ENCODE assay signal across 9 mouse cellular contexts in genomic region chr6:67077477-67077876, GRCm38 (mm10). TPM values are rescaled to one million over a fixed set of nuclear protein-coding genes. Genes with fewer than 3 reads are reported as not detected.
DNase-seq lines count a peak whose midpoint lies in the region; ATAC-seq and TF ChIP-seq lines count a peak whose summit lies in the region.
"Had no signal": no experiment of that assay in that cellular context is flagged by ENCODE, and none has a peak within 500 bp of the region (broad histone marks: within the 10 kb centered on the region; RNA-seq: fewer than 3 reads in every experiment).

No protein-coding gene starts in this region.

- H3K4me1 ChIP-seq in intestine, embryonic 16.5 days (ENCODE audit: control insufficient read depth, insufficient read depth, low read length): peaks cover 3% of the 10 kb centered on the region; the same call in 1 of the 2 replicates
- no peaks in the 10 kb centered on the region; the same call in 1 of the 2 replicates for H3K4me1 ChIP-seq in lung, postnatal 0 days (ENCODE audit: insufficient read depth, low read depth, low read length)
- no peaks in the 10 kb centered on the region for H3K4me1 ChIP-seq in cerebellum, adult 2 months (ENCODE audit: control insufficient read depth, insufficient read depth, low read length)
- no peaks in the 10 kb centered on the region for H3K4me1 ChIP-seq in midbrain, embryonic 11.5 days (ENCODE audit: control insufficient read depth, insufficient read depth, low read length)
- H3K4me1 ChIP-seq: neural tube, embryonic 12.5 days had no signal

- TF ChIP-seq EP300 in lung, postnatal 0 days (IDR thresholded peaks at IDR 0.05): no peak

- no peak overlapping the region for H3K9ac ChIP-seq in intestine, embryonic 16.5 days (ENCODE audit: low read depth, low read length)
- no peak overlapping the region for H3K9ac ChIP-seq in lung, postnatal 0 days (replicated peaks; ENCODE audit: low read depth)
- H3K9ac ChIP-seq in midbrain, embryonic 11.5 days (ENCODE audit: low read length): no peak overlapping the region
- H3K9ac ChIP-seq: neural tube, embryonic 12.5 days had no signal

- peak; percentile 50 for DNase-seq in gastrocnemius, adult 18-20 months (ENCODE audit: low spot score)
- no peak for DNase-seq in gastrocnemius, postnatal 14 days
- peak; percentile 33 for DNase-seq in embryo, embryonic 11 days
- DNase-seq in lung, postnatal 0 days (ENCODE audit: low spot score): peak; percentile 46
- DNase-seq in cerebellum, adult 2 months: no peak
- no peak for DNase-seq in adrenal gland, postnatal 25 days
- no peak for DNase-seq in midbrain, embryonic 11.5 days (ENCODE audit: low spot score, missing footprints)

- H3K9me3 ChIP-seq in intestine, embryonic 16.5 days (ENCODE audit: control insufficient read depth, low read length): no peaks in the 10 kb centered on the region
- no peaks in the 10 kb centered on the region for H3K9me3 ChIP-seq in lung, postnatal 0 days (ENCODE audit: low read length)
- H3K9me3 ChIP-seq in midbrain, embryonic 11.5 days (ENCODE audit: control insufficient read depth, low read length): no peaks in the 10 kb centered on the region
- H3K9me3 ChIP-seq: neural tube, embryonic 12.5 days had no signal

- TF ChIP-seq POLR2A in cerebellum, adult 2 months (IDR thresholded peaks at IDR 0.05; ENCODE audit: borderline replicate concordance, insufficient read depth, low read length): no peak

- H3K27ac ChIP-seq in intestine, embryonic 16.5 days (ENCODE audit: low read length): peak overlapping the region; percentile 49
- H3K27ac ChIP-seq in lung, postnatal 0 days (ENCODE audit: low read length): peak overlapping the region; percentile 26; the same call in 1 of the 2 replicates
- H3K27ac ChIP-seq in cerebellum, adult 2 months (ENCODE audit: insufficient read depth, low read length): no peak overlapping the region
- H3K27ac ChIP-seq in midbrain, embryonic 11.5 days (ENCODE audit: low read depth, low read length): no peak overlapping the region
- H3K27ac ChIP-seq: neural tube, embryonic 12.5 days had no signal

- 25% methylated on average over 3 of the region's 3 CpGs for WGBS in intestine, embryonic 16.5 days
- WGBS in lung, postnatal 0 days: 9% methylated on average over 3 of the region's 3 CpGs
- WGBS in cerebellum, adult 2 months: 65% methylated on average over 3 of the region's 3 CpGs
- 63% methylated on average over 3 of the region's 3 CpGs for WGBS in midbrain, embryonic 11.5 days

- no peak for TF ChIP-seq CTCF in lung, postnatal 0 days (IDR thresholded peaks at IDR 0.05)
- TF ChIP-seq CTCF in cerebellum, adult 2 months (IDR thresholded peaks at IDR 0.05; ENCODE audit: borderline replicate concordance, insufficient read depth, low read depth, low read length): no peak

- no peaks in the 10 kb centered on the region for H3K27me3 ChIP-seq in intestine, embryonic 16.5 days (replicated peaks; ENCODE audit: control insufficient read depth, insufficient read depth, low read length)
- no peaks in the 10 kb centered on the region for H3K27me3 ChIP-seq in lung, postnatal 0 days (replicated peaks; ENCODE audit: insufficient read depth, low read length)
- no peaks in the 10 kb centered on the region for H3K27me3 ChIP-seq in cerebellum, adult 2 months (ENCODE audit: control insufficient read depth, insufficient read depth, low read length)
- no peaks in the 10 kb centered on the region for H3K27me3 ChIP-seq in midbrain, embryonic 11.5 days (ENCODE audit: control insufficient read depth, insufficient read depth, low read length)
- H3K27me3 ChIP-seq: neural tube, embryonic 12.5 days had no signal

- intact Hi-C loops in gastrocnemius, postnatal 14 days (cut with DNase I; ENCODE audit: low total_unique reads): no loop called here

- no peak overlapping the region for H3K4me2 ChIP-seq in intestine, embryonic 16.5 days (ENCODE audit: low read depth, low read length)
- H3K4me2 ChIP-seq in lung, postnatal 0 days (replicated peaks; ENCODE audit: low read depth, low read length): no peak overlapping the region
- H3K4me2 ChIP-seq in midbrain, embryonic 11.5 days: no peak overlapping the region
- H3K4me2 ChIP-seq: neural tube, embryonic 12.5 days had no signal

- H3K36me3 ChIP-seq in intestine, embryonic 16.5 days (ENCODE audit: control insufficient read depth, insufficient read depth, low read length): no peaks in the 10 kb centered on the region
- no peaks in the 10 kb centered on the region for H3K36me3 ChIP-seq in lung, postnatal 0 days (ENCODE audit: insufficient read depth, low read length)
- H3K36me3 ChIP-seq in midbrain, embryonic 11.5 days (ENCODE audit: control insufficient read depth, insufficient read depth, low read length): no peaks in the 10 kb centered on the region
- H3K36me3 ChIP-seq: neural tube, embryonic 12.5 days had no signal

- no peak overlapping the region for H3K4me3 ChIP-seq in intestine, embryonic 16.5 days (ENCODE audit: low read length)
- H3K4me3 ChIP-seq in lung, postnatal 0 days (ENCODE audit: low read depth, low read length): no peak overlapping the region
- no peak overlapping the region for H3K4me3 ChIP-seq in cerebellum, adult 2 months (replicated peaks; ENCODE audit: insufficient read depth, low read depth, low read length)
- no peak overlapping the region for H3K4me3 ChIP-seq in midbrain, embryonic 11.5 days (ENCODE audit: low read depth, low read length)
- H3K4me3 ChIP-seq: neural tube, embryonic 12.5 days had no signal

- peak; percentile 44 for ATAC-seq in intestine, embryonic 16.5 days
- ATAC-seq in lung, postnatal 0 days: peak; percentile 65
- no peak for ATAC-seq in midbrain, embryonic 11.5 days (ENCODE audit: low FRiP score)

RNA-seq across cellular contexts. Expression of gene Gadd45a, which starts 40.2 kb away (rescaled TPM):
- 10 to 100 TPM; 25.4 to 43.2 TPM for total RNA-seq in gastrocnemius, adult 18-20 months (2021)
- total RNA-seq in gastrocnemius, postnatal 14 days (2021): 10 to 100 TPM; 41.7 to 59.0 TPM
- 27.4 and 30.2 TPM in 2 replicates for polyA plus RNA-seq in intestine, embryonic 16.5 days (2015; fragmentation: Nextera tagmentation; extraction: Ambion mirVana)
- 34.7 and 35.7 TPM in 2 replicates for polyA plus RNA-seq in lung, postnatal 0 days (2015; fragmentation: Nextera tagmentation; extraction: Ambion mirVana)
- 30.4 TPM in 2 replicates for polyA plus RNA-seq in cerebellum, adult 2 months (2012; rRNA removed)
- total RNA-seq in adrenal gland, postnatal 25 days (2021): 42.2 and 61.9 TPM in 2 replicates
- polyA plus RNA-seq in midbrain, embryonic 11.5 days (2014; fragmentation: Nextera tagmentation; extraction: Ambion mirVana): 13.2 and 16.5 TPM in 2 replicates

Comparison
In these comparisons a context has a peak if more than half of its experiments do, and no peak if none do; other contexts are left out.
1. DNase-seq: peak in gastrocnemius, adult 18-20 months (single experiment), embryo, embryonic 11 days (single experiment) and lung, postnatal 0 days (single experiment); none in gastrocnemius, postnatal 14 days (single experiment), cerebellum, adult 2 months (0 of 2), adrenal gland, postnatal 25 days (single experiment) and midbrain, embryonic 11.5 days (single experiment).
2. H3K27ac ChIP-seq: peak in intestine, embryonic 16.5 days (single experiment) and lung, postnatal 0 days (single experiment); none in cerebellum, adult 2 months (single experiment) and midbrain, embryonic 11.5 days (single experiment).